Mouse (Mus musculus) liver, adult 2 months (tissue): ENCODE measurements at regions not wholly inside any gene's neighbourhood (a gene's known extent, or its start where the extent isn't known, plus 50 kb on each side); places are given as distances from the start of the nearest gene placed in this dataset.

Experiments
- CTCF ChIP-seq: fragments of 200-500 bp; IDR thresholded peaks from 2 replicates; pipeline ENCODE4 v1.5.1; 2011; ENCODE audit warnings: low read depth, low read length, control low read depth
- POLR2A ChIP-seq: fragments of 200-500 bp; IDR thresholded peaks from 2 replicates; pipeline ENCODE4 v1.6.1; 2011; ENCODE audit warnings: low read length, control low read depth; ENCODE audit not compliant: insufficient read depth; ENCODE audit errors: extremely low read depth

GRCm38 (mm10) chr17:49155001-49155515 lies 222.9 kb downstream of the Lrfn2 start:
- no peak for TF ChIP-seq POLR2A
- no peak for TF ChIP-seq CTCF
